In genomic region chr5:139384531-139384930, GRCm38 (mm10) we compare ENCODE assay signal across 9 mouse cellular contexts. TPM values are rescaled to one million over a fixed set of nuclear protein-coding genes. Genes with fewer than 3 reads are reported as not detected.
DNase-seq lines count a peak whose midpoint lies in the region; ATAC-seq lines count a peak whose summit lies in the region.
"Had no signal": no experiment of that assay in that cellular context is flagged by ENCODE, and none has a peak within 500 bp of the region (broad histone marks: within the 10 kb centered on the region; RNA-seq: fewer than 3 reads in every experiment).

No protein-coding gene starts in this region.

- 0 out of 2 replicates have a peak overlapping the region, but pooled peaks have one; percentile 27 for H3K9ac ChIP-seq in heart, embryonic 15.5 days

- peak; percentile 78 for DNase-seq in CD4-positive, CD25-positive, alpha-beta regulatory T cell, adult 2 months (ENCODE audit: low read depth, low spot score)
- peak; percentile 49 for DNase-seq in MN1 (ENCODE audit: low spot score)
- DNase-seq in liver: peak; percentile 59
- DNase-seq in urinary bladder, postnatal 25 days (ENCODE audit: low spot score): no peak
- DNase-seq in thymus, postnatal 36 days: no peak
- no peak for DNase-seq in frontal cortex, postnatal 10 days (ENCODE audit: low spot score in 2 of 2)
- DNase-seq: layer of hippocampus, adult 9-11 months had no signal

- no peaks in the 10 kb centered on the region for H3K27me3 ChIP-seq in heart, embryonic 15.5 days

- no peak for ATAC-seq in heart, embryonic 15.5 days (replicated peaks; ENCODE audit: insufficient number of reproducible peaks, insufficient read depth, low FRiP score, low read depth)

- 18% methylated on average over 10 of the region's 10 CpGs for WGBS in heart, embryonic 15.5 days

- peak overlapping the region; percentile 57 for H3K27ac ChIP-seq in heart, embryonic 15.5 days

- no peaks in the 10 kb centered on the region for H3K9me3 ChIP-seq in heart, embryonic 15.5 days (replicated peaks)

- no peak overlapping the region for H3K4me3 ChIP-seq in heart, embryonic 15.5 days

- no peaks in the 10 kb centered on the region for H3K36me3 ChIP-seq in heart, embryonic 15.5 days

- H3K4me2 ChIP-seq in heart, embryonic 15.5 days: peak overlapping the region; percentile 27

- peaks cover 91% of the 10 kb centered on the region for H3K4me1 ChIP-seq in heart, embryonic 15.5 days (replicated peaks)

RNA-seq across cellular contexts. Expression of gene Gpr146, which starts 7.0 kb away (rescaled TPM):
- polyA plus RNA-seq in heart, embryonic 15.5 days (2015; fragmentation: Nextera tagmentation; extraction: Ambion mirVana): 14.0 and 14.7 TPM in 2 replicates

RNA-seq across cellular contexts. Expression of gene C130050O18Rik, which starts 20.5 kb away (rescaled TPM):
- 0.63 and 0.76 TPM in 2 replicates for polyA plus RNA-seq in heart, embryonic 15.5 days (2015; fragmentation: Nextera tagmentation; extraction: Ambion mirVana)

RNA-seq across cellular contexts. Expression of gene Cyp2w1, which starts 32.1 kb away (rescaled TPM):
- polyA plus RNA-seq in heart, embryonic 15.5 days (2015; fragmentation: Nextera tagmentation; extraction: Ambion mirVana): 0.47 TPM in 1 of 2 replicates, not detected in the other
- polyA plus RNA-seq: neural tube, embryonic 14.5 days had no signal

RNA-seq across cellular contexts. Expression of gene Cox19, which starts 33.3 kb away (rescaled TPM):
- 69.7 and 77.3 TPM in 2 replicates for polyA plus RNA-seq in heart, embryonic 15.5 days (2015; fragmentation: Nextera tagmentation; extraction: Ambion mirVana)

RNA-seq across cellular contexts. Expression of gene Gper1, which starts 38.4 kb away (rescaled TPM):
- polyA plus RNA-seq in heart, embryonic 15.5 days (2015; fragmentation: Nextera tagmentation; extraction: Ambion mirVana): 1.5 and 5.4 TPM in 2 replicates

Comparison
In these comparisons a context has a peak if more than half of its experiments do, and no peak if none do; other contexts are left out.
1. DNase-seq: peak in CD4-positive, CD25-positive, alpha-beta regulatory T cell, adult 2 months (single experiment), MN1 (single experiment) and liver (single experiment); none in urinary bladder, postnatal 25 days (single experiment), thymus, postnatal 36 days (0 of 2) and frontal cortex, postnatal 10 days (0 of 2).